ENCODE assay signal across 8 mouse cellular contexts in genomic region chr12:46818021-46818855, GRCm38 (mm10). TPM values are rescaled to one million over a fixed set of nuclear protein-coding genes. Genes with fewer than 3 reads are reported as not detected.
DNase-seq lines count a peak whose midpoint lies in the region; ATAC-seq and TF ChIP-seq lines count a peak whose summit lies in the region.

No protein-coding gene starts in this region.

- no peak overlapping the region for H3ac ChIP-seq in C2C12 (ENCODE audit: control insufficient read depth, insufficient read length, low read depth)

- H3K4me2 ChIP-seq in heart, embryonic 15.5 days, result peak overlapping the region; percentile 96
- H3K4me2 ChIP-seq in liver, embryonic 12.5 days, result peak overlapping the region; percentile 96
- H3K4me2 ChIP-seq in neural tube, embryonic 14.5 days (ENCODE audit: low read depth, low read length), result peak overlapping the region; percentile 47

- no peak for ATAC-seq in heart, embryonic 15.5 days (replicated peaks; ENCODE audit: insufficient number of reproducible peaks, insufficient read depth, low FRiP score, low read depth)
- no peak for ATAC-seq in liver, embryonic 12.5 days
- peak; percentile 59 for ATAC-seq in neural tube, embryonic 14.5 days (ENCODE audit: low read depth)
- ATAC-seq in inflammation-experienced regulatory T-cells, adult 6 months, result no peak

- no peak overlapping the region for H3K27ac ChIP-seq in embryonic fibroblast, embryonic 13.5 days (ENCODE audit: insufficient read depth, low read length)
- peak overlapping the region; percentile 72; the same call in 1 of the 2 replicates for H3K27ac ChIP-seq in heart, embryonic 15.5 days
- H3K27ac ChIP-seq in liver, embryonic 12.5 days, result no peak overlapping the region
- H3K27ac ChIP-seq in neural tube, embryonic 14.5 days (ENCODE audit: low read depth, low read length), result peak overlapping the region; percentile 100

- H3K36me3 ChIP-seq in C2C12 (ENCODE audit: control insufficient read depth, insufficient read depth), result no peaks in the 10 kb centered on the region
- no peaks in the 10 kb centered on the region for H3K36me3 ChIP-seq in heart, embryonic 15.5 days
- H3K36me3 ChIP-seq in liver, embryonic 12.5 days, result no peaks in the 10 kb centered on the region
- H3K36me3 ChIP-seq in neural tube, embryonic 14.5 days (ENCODE audit: control insufficient read depth, insufficient read depth, low read length), result no peaks in the 10 kb centered on the region

- under 1% methylated on average over 61 of the region's 61 CpGs for WGBS in heart, embryonic 15.5 days
- WGBS in liver, embryonic 12.5 days (ENCODE audit: insufficient replicate concordance), result under 1% methylated on average over 56 of the region's 61 CpGs
- under 1% methylated on average over 48 of the region's 61 CpGs for WGBS in neural tube, embryonic 14.5 days

- DNase-seq in adrenal gland, postnatal 4 days (ENCODE audit: low spot score in 2 of 2), result peak; percentile 6 to 9
- peak; percentile 20 for DNase-seq in kidney, postnatal 14 days

- H3K79me3 ChIP-seq in C2C12 (ENCODE audit: low read depth), result no peaks in the 10 kb centered on the region

- no peak for TF ChIP-seq POLR2A in embryonic fibroblast, embryonic 13.5 days (IDR thresholded peaks at IDR 0.05; ENCODE audit: low read depth, low read length)

- H3K9ac ChIP-seq in heart, embryonic 15.5 days, result peak overlapping the region; percentile 69
- peak overlapping the region; percentile 69 for H3K9ac ChIP-seq in liver, embryonic 12.5 days
- H3K9ac ChIP-seq in neural tube, embryonic 14.5 days (replicated peaks; ENCODE audit: low read depth, low read length), result peak overlapping the region; percentile 100

- no peak for TF ChIP-seq CTCF in C2C12 (IDR thresholded peaks at IDR 0.05; ENCODE audit: control insufficient read depth, insufficient read depth, insufficient read length)
- no peak for TF ChIP-seq CTCF in embryonic fibroblast, embryonic 13.5 days (IDR thresholded peaks at IDR 0.05; ENCODE audit: borderline replicate concordance, insufficient read depth, low read length)

- H3K4me3 ChIP-seq in C2C12 (ENCODE audit: insufficient read depth, poor library complexity, severe bottlenecking), result peak overlapping the region; percentile 18
- peak overlapping the region; percentile 92 for H3K4me3 ChIP-seq in embryonic fibroblast, embryonic 13.5 days (ENCODE audit: insufficient read depth, low read length)
- H3K4me3 ChIP-seq in heart, embryonic 15.5 days, result peak overlapping the region; percentile 93
- peak overlapping the region; percentile 73 for H3K4me3 ChIP-seq in liver, embryonic 12.5 days
- H3K4me3 ChIP-seq in neural tube, embryonic 14.5 days (ENCODE audit: low read depth, low read length), result peak overlapping the region; percentile 91

- H3K4me1 ChIP-seq in embryonic fibroblast, embryonic 13.5 days (ENCODE audit: control insufficient read depth, insufficient read depth, low read length), result no peaks in the 10 kb centered on the region; the same call in 1 of the 2 replicates
- H3K4me1 ChIP-seq in heart, embryonic 15.5 days (replicated peaks), result peaks cover 9% of the 10 kb centered on the region
- H3K4me1 ChIP-seq in liver, embryonic 12.5 days, result peaks cover 8% of the 10 kb centered on the region
- no peaks in the 10 kb centered on the region for H3K4me1 ChIP-seq in neural tube, embryonic 14.5 days (ENCODE audit: control insufficient read depth, insufficient read depth, low read length)

- H3K27me3 ChIP-seq in C2C12 (ENCODE audit: control insufficient read depth, insufficient read depth, insufficient read length), result peaks cover 8% of the 10 kb centered on the region
- peaks cover 5% of the 10 kb centered on the region for H3K27me3 ChIP-seq in heart, embryonic 15.5 days
- H3K27me3 ChIP-seq in liver, embryonic 12.5 days (replicated peaks), result peaks cover 43% of the 10 kb centered on the region
- no peaks in the 10 kb centered on the region for H3K27me3 ChIP-seq in neural tube, embryonic 14.5 days (ENCODE audit: control insufficient read depth, insufficient read depth, low read length)

- H3K79me2 ChIP-seq in C2C12 (ENCODE audit: control insufficient read depth, insufficient read depth), result no peaks in the 10 kb centered on the region

- no peaks in the 10 kb centered on the region for H3K9me3 ChIP-seq in heart, embryonic 15.5 days (replicated peaks)
- no peaks in the 10 kb centered on the region for H3K9me3 ChIP-seq in liver, embryonic 12.5 days (replicated peaks)
- no peaks in the 10 kb centered on the region for H3K9me3 ChIP-seq in neural tube, embryonic 14.5 days (ENCODE audit: control insufficient read depth, low read length)

TF ChIP-seq in C2C12, 6 proteins besides CTCF, POLR2A, EP300 and RAD21:
- no peak for TF ChIP-seq MAX (IDR thresholded peaks at IDR 0.05)
- TF ChIP-seq FOSL1 (IDR thresholded peaks at IDR 0.05; ENCODE audit: insufficient read depth, low read length, poor library complexity, severe bottlenecking), result no peak
- TF ChIP-seq USF1 (IDR thresholded peaks at IDR 0.05; ENCODE audit: low read depth), result no peak
- no peak for TF ChIP-seq MYOD1 (IDR thresholded peaks at IDR 0.05; ENCODE audit: control insufficient read depth, insufficient read length, low read depth)
- TF ChIP-seq CEBPB (IDR thresholded peaks at IDR 0.05; ENCODE audit: low read depth), result no peak
- no peak for TF ChIP-seq MYOG (IDR thresholded peaks at IDR 0.05; ENCODE audit: control insufficient read depth, extremely low read depth, insufficient read length)

RNA-seq across cellular contexts. Expression of gene Nova1, which starts 0.5 kb away (rescaled TPM):
- polyA plus RNA-seq in C2C12 (2012; fragmentation: generic; extraction: Trizol), result 0.01 TPM
- 1 to 10 TPM; 7.8 to 8.4 TPM for total RNA-seq in adrenal gland, postnatal 4 days (2021)
- 3.5 and 5.9 TPM in 2 replicates for polyA plus RNA-seq in embryonic fibroblast, embryonic 13.5 days (2011; ENCODE audit: insufficient read length, low read depth, missing spikeins)
- polyA plus RNA-seq in heart, embryonic 15.5 days (2015; fragmentation: Nextera tagmentation; extraction: Ambion mirVana), result 0.82 and 0.83 TPM in 2 replicates
- polyA plus RNA-seq in liver, embryonic 12.5 days (2016; fragmentation: Nextera tagmentation; extraction: Ambion mirVana), result 0.15 and 0.29 TPM in 2 replicates
- 166 and 169 TPM in 2 replicates for polyA plus RNA-seq in neural tube, embryonic 14.5 days (2014; fragmentation: Nextera tagmentation; extraction: Ambion mirVana)
- polyA plus RNA-seq in inflammation-experienced regulatory T-cells, adult 6 months (2017; shearing (Covaris generic)), result under 1 TPM in 1 of 3 experiments, not detected in 2; 0.04 TPM

Comparison
In these comparisons a context has a peak if more than half of its experiments do, and no peak if none do; other contexts are left out.
1. H3K4me3 ChIP-seq: peak in every context shown above with its lines; median percentile 93 in heart, embryonic 15.5 days; 92 in embryonic fibroblast, embryonic 13.5 days; 91 in neural tube, embryonic 14.5 days; 73 in liver, embryonic 12.5 days; 18 in C2C12.
2. H3K27ac ChIP-seq: peak in heart, embryonic 15.5 days (single experiment) and neural tube, embryonic 14.5 days (single experiment); none in embryonic fibroblast, embryonic 13.5 days (single experiment) and liver, embryonic 12.5 days (single experiment).
3. RNA of gene Nova1, which starts 0.5 kb away (polyA plus RNA-seq): 166 to 169 TPM in neural tube, embryonic 14.5 days; 3.5 to 5.9 TPM in embryonic fibroblast, embryonic 13.5 days, 0.82 to 0.83 TPM in heart, embryonic 15.5 days, 0.15 to 0.29 TPM in liver, embryonic 12.5 days, 0.01 TPM in C2C12 (single experiment) and 0.04 TPM in inflammation-experienced regulatory T-cells, adult 6 months; every median in the first group is over 10 times any median in the second.
4. Peak in every context shown above with its lines, with median percentiles within 50 percentile points of each other: H3K4me2 ChIP-seq and H3K9ac ChIP-seq.